Mouse (Mus musculus) CH12F3 (cell line): ENCODE data around the gene Acad11.

Source experiments
- in situ Hi-C: fragments of 300-500 bp; cut with MboI; formaldehyde crosslinking; loops from 2 replicates; pipeline ENCODE4 v1.14.3; 2020; ENCODE audit warnings: low sequenced_read_pairs

Gene Acad11

DNA sequence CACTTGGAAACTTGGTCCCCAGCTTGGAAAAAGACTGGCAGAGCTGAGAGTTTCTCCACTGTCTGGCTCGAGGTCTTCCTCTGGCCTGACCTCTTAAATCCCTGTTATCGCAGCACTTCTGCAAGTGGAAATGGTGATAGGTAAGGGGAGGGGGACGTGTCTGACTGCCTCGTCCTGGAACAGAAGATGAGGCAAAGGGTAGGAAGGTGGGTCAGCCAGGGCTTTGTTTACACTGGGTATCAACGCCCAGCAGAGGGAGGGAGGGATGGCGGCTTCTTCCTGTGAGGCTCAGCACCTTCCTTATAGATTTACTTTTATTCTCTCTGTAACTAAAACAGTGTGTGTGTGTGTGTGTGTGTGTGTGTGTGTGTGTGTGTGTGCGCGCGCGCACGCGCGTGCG, 79.6 kb downstream of the Acad11 start:
- in situ Hi-C loops = no loop called here

GRCm38 (mm10) chr9:104144314-104144996, 81.3 kb downstream of the Acad11 start:
- in situ Hi-C loops = no loop called here

DNA sequence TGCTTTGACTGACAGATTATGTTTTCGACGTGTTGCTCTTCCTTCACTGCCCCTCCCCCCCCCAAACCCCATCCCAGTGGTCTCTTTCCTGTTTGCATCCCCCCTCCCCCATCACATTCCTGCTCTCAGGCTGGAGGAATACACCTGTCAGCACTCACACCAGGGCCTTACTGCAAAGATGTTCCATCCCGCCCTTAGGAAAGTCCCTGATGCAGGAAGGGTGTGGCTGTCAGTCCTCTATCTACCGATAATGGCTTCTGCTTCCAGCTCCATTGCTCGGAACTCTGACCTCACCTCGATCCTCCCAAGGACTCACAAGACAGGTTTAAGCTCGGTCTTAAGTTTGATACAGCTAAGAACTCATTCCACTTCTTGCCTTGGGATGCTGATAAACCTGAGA, 83.5 kb downstream of the Acad11 start:
- in situ Hi-C loops = no loop called here

DNA sequence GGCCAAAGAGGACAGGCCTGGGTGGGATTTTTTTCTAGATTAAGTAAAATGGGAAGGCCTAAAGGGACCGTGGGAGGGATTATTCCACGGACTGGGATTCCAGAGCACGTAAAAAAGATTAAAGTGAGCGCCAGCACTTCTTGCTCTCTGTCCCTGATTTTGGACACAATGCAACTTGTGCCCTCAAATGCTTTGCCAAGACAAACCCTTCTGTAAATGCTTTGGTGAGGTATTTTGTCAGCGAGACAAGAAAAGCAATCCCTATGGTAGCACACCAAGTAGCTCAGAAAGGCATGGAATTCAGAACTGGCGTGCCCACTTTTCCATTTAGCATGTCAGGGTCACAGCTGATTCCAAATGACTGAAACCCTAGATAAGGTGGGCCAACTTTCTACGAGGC, 85.8 kb downstream of the Acad11 start:
- in situ Hi-C loops = no loop called here

DNA sequence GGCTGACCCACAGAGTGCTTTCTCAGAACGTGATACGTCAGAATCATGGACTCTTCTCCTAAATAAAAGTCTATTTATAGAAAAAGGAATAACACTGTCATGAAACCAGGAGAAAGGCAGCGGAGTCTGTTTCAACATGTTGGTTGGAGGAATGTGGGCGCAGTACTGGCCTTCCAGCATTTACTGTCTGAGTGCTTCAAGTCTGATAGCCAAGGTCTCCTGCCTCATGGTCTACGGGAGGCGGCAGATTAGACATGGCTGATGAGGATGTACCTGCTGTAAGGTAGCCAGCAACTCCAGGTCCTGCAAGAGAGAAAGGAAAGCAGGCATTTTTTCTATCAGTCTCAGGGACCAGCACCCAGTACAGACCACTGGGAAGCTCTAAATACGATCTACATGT, 88.9 kb downstream of the Acad11 start:
- in situ Hi-C loops = no loop called here

DNA sequence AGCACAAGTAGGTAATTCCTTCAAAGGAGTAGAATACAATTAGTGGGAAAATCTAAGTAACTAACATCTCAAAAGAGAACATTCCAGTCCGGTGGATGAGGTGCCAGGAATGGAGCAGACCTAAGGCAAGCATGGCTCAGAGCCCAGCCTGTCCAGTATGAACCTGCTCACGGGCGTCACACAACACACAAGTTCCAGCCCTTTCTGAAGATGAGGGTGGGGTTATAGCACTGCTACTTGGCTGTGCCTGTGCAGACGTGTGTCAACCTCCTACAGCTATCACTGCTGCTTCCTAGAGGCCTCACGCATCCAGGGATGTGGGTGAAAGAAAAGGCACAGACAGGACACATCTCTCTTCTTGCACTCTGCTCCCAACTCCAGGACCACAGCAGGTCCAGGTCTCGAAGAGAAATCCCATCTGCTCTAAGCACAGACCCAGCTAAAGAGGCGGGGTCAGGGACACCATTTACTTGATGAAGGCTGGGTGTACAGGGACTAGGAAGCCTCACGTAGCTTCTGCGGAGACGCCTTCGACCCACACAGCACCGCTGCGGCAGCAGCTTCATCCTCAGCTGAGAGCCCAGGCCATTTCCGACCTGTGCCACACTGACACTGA, 92.0 kb downstream of the Acad11 start:
- in situ Hi-C loops = no loop called here

DNA sequence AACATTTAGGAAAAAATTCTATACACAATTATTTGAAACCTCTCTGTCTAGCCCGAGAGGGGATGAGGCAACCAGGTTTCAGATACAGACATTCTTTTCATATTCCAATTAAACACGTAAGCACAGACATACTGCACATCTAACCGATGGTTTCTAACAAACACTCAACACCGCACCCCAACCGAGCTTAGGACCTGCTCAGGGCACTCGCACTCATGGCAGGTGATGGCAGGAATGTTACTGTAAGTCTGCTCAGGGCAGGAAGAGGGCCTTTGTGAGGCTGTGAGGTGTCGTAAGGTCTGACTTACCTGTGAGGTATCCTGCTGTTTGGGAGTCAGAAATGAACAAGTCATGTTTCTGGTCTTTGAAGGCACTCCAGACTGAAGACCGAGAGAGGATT, 93.3 kb downstream of the Acad11 start:
- in situ Hi-C loops = no loop called here

GRCm38 (mm10) chr9:104157291-104157690, 94.1 kb downstream of the Acad11 start:
- in situ Hi-C loops = no loop called here

DNA sequence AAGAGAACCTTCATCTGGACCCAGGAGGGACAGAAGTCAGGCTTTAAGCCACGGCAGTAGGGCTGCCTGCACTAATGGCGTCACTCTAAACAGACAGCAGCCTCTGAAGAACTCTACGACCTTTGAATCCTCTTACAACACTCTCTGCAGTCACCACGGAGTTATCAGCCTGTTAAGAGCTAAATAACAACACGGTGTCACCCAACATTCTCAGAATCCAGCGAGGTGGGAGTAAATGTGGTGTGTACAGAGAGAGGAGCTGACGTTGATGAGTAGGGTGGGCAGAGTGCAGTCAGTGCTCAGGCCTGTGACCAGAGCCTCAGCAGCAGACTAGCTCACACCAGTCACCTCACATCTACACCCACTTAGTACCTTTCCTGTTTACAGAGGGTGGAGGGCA, 97.9 kb downstream of the Acad11 start:
- in situ Hi-C loops = no loop called here

DNA sequence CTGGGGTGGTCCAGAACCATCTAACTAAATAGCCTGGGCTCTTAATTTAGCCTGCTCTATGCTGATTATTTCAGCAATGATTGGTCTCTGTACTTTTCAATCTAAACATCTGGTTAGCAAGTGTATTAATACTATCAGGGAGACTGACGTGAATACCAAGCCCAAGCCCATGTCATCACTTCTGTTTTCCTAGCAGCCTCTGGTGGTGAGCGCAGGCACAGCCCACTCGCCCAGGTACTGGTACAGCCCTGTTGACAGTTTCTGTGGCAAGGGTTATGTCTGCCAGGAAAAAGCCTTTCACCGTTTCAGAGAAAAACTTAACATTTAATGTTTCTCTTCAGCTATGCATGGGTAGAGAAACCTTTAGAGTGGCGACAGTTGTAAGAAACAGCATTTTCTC, 101.0 kb downstream of the Acad11 start:
- in situ Hi-C loops = no loop called here

DNA sequence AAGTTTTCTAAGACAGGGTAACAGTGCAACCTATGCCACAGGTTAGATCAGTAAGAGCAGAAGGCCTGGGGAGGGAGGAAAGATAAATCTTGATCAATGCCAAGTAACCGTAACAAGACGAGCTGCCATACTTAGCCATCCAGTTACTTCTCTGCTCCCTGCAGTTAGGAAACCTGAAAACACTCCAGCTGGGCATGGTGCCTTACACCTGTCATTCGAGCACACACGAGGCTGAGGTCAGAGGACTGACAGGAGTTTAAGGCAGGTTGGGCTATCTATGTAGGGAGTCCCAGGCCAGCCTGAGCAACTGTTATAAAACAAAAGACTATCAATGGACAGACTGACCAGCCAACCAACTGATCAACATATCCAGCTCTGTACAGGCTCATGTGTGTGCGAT, 102.7 kb downstream of the Acad11 start:
- in situ Hi-C loops = no loop called here

- in situ Hi-C loops = no loop called here
These were observed 106.8 kb downstream of the Acad11 start for GRCm38 (mm10) chr9:104169986-104170385.

GRCm38 (mm10) chr9:104171651-104172050, 108.5 kb downstream of the Acad11 start:
- in situ Hi-C loops = no loop called here

DNA sequence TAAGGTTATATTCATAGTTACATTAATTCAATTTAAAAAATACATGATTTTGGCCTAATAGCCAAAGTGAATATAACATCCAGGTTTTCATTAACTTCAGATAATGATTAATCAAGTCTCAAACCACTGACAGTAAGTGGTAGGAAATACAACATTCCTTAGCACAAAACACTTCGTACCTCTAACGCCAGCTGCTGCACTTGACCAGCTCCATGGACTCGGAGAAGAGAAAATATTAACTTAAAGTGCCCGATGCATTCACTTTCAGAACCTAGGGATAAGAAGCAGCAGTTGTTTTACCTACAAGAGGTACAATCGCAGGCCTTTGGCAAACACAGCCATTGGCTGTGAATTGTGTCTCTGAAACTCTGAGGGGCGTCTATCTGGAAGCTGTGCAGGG, 109.2 kb downstream of the Acad11 start:
- in situ Hi-C loops = no loop called here
